Mouse (Mus musculus): ENCODE measurements at regions not wholly inside any gene's neighbourhood (a gene's known extent, or its start where the extent isn't known, plus 50 kb on each side); places are given as distances from the start of the nearest gene placed in this dataset.
A peak's percentile ranks its signal among the peaks of the same experiment; 100 is the strongest.
"Not testable (repeated sequence)": the region's sequence is repeated elsewhere in the genome, so short reads cannot be mapped to it uniquely, and the experiment has no call there.

GRCm38 (mm10) chr8:90056331-90056730 lies 291.8 kb downstream of the Tox3 start:
- DNase-seq (ENCODE audit: low spot score) = no peak

GRCm38 (mm10) chr8:90046779-90047178 lies 301.4 kb downstream of the Tox3 start:
- DNase-seq (ENCODE audit: low spot score) = no peak

GRCm38 (mm10) chr8:90036436-90036835 lies 311.7 kb downstream of the Tox3 start:
- no peak for DNase-seq (ENCODE audit: low spot score)

- DNase-seq (ENCODE audit: low spot score) = no peak
Observed at GRCm38 (mm10) chr8:90032572-90032971, 315.6 kb downstream of the Tox3 start.

- DNase-seq (ENCODE audit: low spot score) = no peak
Observed at GRCm38 (mm10) chr8:90031220-90031619, 316.9 kb downstream of the Tox3 start.

- DNase-seq (ENCODE audit: low spot score) = not testable (repeated sequence)
Observed at GRCm38 (mm10) chr8:90017958-90018357, 330.2 kb downstream of the Tox3 start.

- no peak for DNase-seq (ENCODE audit: low spot score)
Observed at GRCm38 (mm10) chr8:90013755-90014154, 334.4 kb downstream of the Tox3 start.

- DNase-seq (ENCODE audit: low spot score) = no peak
Observed at GRCm38 (mm10) chr8:90011682-90012409, 336.3 kb downstream of the Tox3 start.

- DNase-seq (ENCODE audit: low spot score) = no peak
Observed at GRCm38 (mm10) chr8:90009431-90009830, 338.7 kb downstream of the Tox3 start.

GRCm38 (mm10) chr8:90000899-90001640 lies 347.1 kb downstream of the Tox3 start:
- DNase-seq (ENCODE audit: low spot score) = peak; percentile 6

GRCm38 (mm10) chr8:89993743-89994142 lies 354.4 kb downstream of the Tox3 start:
- no peak for DNase-seq (ENCODE audit: low spot score)

- no peak for DNase-seq (ENCODE audit: low spot score)
Observed at GRCm38 (mm10) chr8:89983859-89984258, 364.3 kb downstream of the Tox3 start.

- DNase-seq (ENCODE audit: low spot score) = no peak
Observed at GRCm38 (mm10) chr8:89982551-89982950, 365.6 kb downstream of the Tox3 start.

- DNase-seq (ENCODE audit: low spot score) = no peak
Observed at GRCm38 (mm10) chr8:89981320-89981719, 366.8 kb downstream of the Tox3 start.

- no peak for DNase-seq (ENCODE audit: low spot score)
Observed at GRCm38 (mm10) chr8:89980441-89980840, 367.7 kb downstream of the Tox3 start.

- no peak for DNase-seq (ENCODE audit: low spot score)
Observed at GRCm38 (mm10) chr8:89962799-89963198, 385.3 kb downstream of the Tox3 start.

- no peak for DNase-seq (ENCODE audit: low spot score)
Observed at GRCm38 (mm10) chr8:89957486-89957885, 390.7 kb downstream of the Tox3 start.

GRCm38 (mm10) chr8:89956482-89957020 lies 391.6 kb downstream of the Tox3 start:
- DNase-seq (ENCODE audit: low spot score) = no peak

- no peak for DNase-seq (ENCODE audit: low spot score)
Observed at GRCm38 (mm10) chr8:89938836-89939235, 409.3 kb downstream of the Tox3 start.

- no peak for DNase-seq (ENCODE audit: low spot score)
Observed at GRCm38 (mm10) chr8:89934521-89934920, 413.6 kb downstream of the Tox3 start.

- no peak for DNase-seq (ENCODE audit: low spot score)
Observed at GRCm38 (mm10) chr8:89926666-89927232, 421.4 kb downstream of the Tox3 start.

GRCm38 (mm10) chr8:89924697-89925096 lies 423.4 kb downstream of the Tox3 start:
- DNase-seq (ENCODE audit: low spot score) = peak; percentile 3

- DNase-seq (ENCODE audit: low spot score) = no peak
Observed at GRCm38 (mm10) chr8:89914076-89914475, 434.1 kb downstream of the Tox3 start.

Measured in ovary, adult 18-20 months (tissue).